Mouse (Mus musculus) embryonic facial prominence, embryonic 11.5 days (tissue): ENCODE data around the gene Gpr25. TPM values are rescaled to one million over a fixed set of nuclear protein-coding genes. Genes with fewer than 3 reads are reported as not detected.

Experiments
- ATAC-seq: fragments of 200-750 bp; cut with Nextera tagmentation; replicated peaks from 2 replicates; pipeline ENCODE4 v1.8.0; 2017; ENCODE audit warnings: low read depth; ENCODE audit not compliant: insufficient number of reproducible peaks, low FRiP score, low TSS enrichment
- DNase-seq: peaks from one replicate; pipeline ENCODE4 v3.0.0-alpha.2; 2015; ENCODE audit warnings: low spot score
- H3K27ac ChIP-seq: fragments of 300-500 bp; sonication (generic); replicated peaks from 2 replicates; pipeline ENCODE4 v1.5.1; 2014; ENCODE audit warnings: mild to moderate bottlenecking, low read depth, low read length, control low read depth
- H3K27me3 ChIP-seq: fragments of 300-500 bp; sonication (generic); 2 replicates; pipeline ENCODE4 v1.6.1; 2014; ENCODE audit warnings: mild to moderate bottlenecking, low read length, moderate library complexity, mixed read lengths; ENCODE audit not compliant: control insufficient read depth, insufficient read depth
- H3K36me3 ChIP-seq: fragments of 300-500 bp; sonication (generic); replicated peaks from 2 replicates; pipeline ENCODE4 v1.6.1; 2014; ENCODE audit warnings: low read depth, mild to moderate bottlenecking, low read length, moderate library complexity, mixed read lengths; ENCODE audit not compliant: control insufficient read depth, insufficient read depth
- H3K4me1 ChIP-seq: fragments of 300-500 bp; sonication (generic); 2 replicates; pipeline ENCODE4 v1.6.1; 2014; ENCODE audit warnings: low read length, mixed read lengths; ENCODE audit not compliant: control insufficient read depth, insufficient read depth
- H3K4me2 ChIP-seq: fragments of 300-500 bp; sonication (generic); 2 replicates; pipeline ENCODE4 v1.6.1; 2014; ENCODE audit warnings: low read depth, mild to moderate bottlenecking, control low read depth, low read length, moderate library complexity
- H3K4me3 ChIP-seq: fragments of 300-500 bp; sonication (generic); 2 replicates; pipeline ENCODE4 v1.5.1; 2014; ENCODE audit warnings: low read depth, low read length, control low read depth
- H3K9ac ChIP-seq: fragments of 300-500 bp; sonication (generic); replicated peaks from 2 replicates; pipeline ENCODE4 v1.6.1; 2014; ENCODE audit warnings: mild to moderate bottlenecking, control low read depth, low read length
- H3K9me3 ChIP-seq: fragments of 300-500 bp; sonication (generic); replicated peaks from 2 replicates; pipeline ENCODE4 v1.6.1; 2016; ENCODE audit warnings: mild to moderate bottlenecking, low read length, inconsistent platforms, mixed read lengths; ENCODE audit not compliant: control insufficient read depth
- WGBS: fragments of 180-500 bp; shearing (Covaris S2); extraction: QIAGEN DNeasy Blood & Tissue Kit; methylation state at CpG from one replicate; pipeline ENCODE4 v1.1.7; 2014; 5-methylcytosine and 5-hydroxymethylcytosine counted together
- polyA plus RNA-seq: library from polyadenylated mRNA; unstranded; fragments of >200 nt; fragmentation: Nextera tagmentation; extraction: Ambion mirVana; gene quantifications from 2 replicates; pipeline ENCODE4 v1.2.1, GENCODE M21; 2014

Gpr25 gene
- polyA plus RNA-seq, 1 experiment from 2014 or later, result not detected

- H3K9ac ChIP-seq, result no peak overlapping the region
- no peak overlapping the region for H3K4me2 ChIP-seq
- no peak overlapping the region for H3K4me3 ChIP-seq
- H3K36me3 ChIP-seq, result no peaks in the 10 kb centered on the region
- DNase-seq (no peak), ATAC-seq (no peak)
- H3K9me3 ChIP-seq, result no peaks in the 10 kb centered on the region
- 50% methylated on average over 5 of the region's 5 CpGs for WGBS
- no peaks in the 10 kb centered on the region for H3K4me1 ChIP-seq
- no peak overlapping the region for H3K27ac ChIP-seq
- no peaks in the 10 kb centered on the region for H3K27me3 ChIP-seq
Observed at GRCm38 (mm10) chr1:136249662-136250061, 11.0 kb downstream of the Gpr25 start.

GRCm38 (mm10) chr1:136247393-136247792, 13.3 kb downstream of the Gpr25 start:
- 89% methylated on average over 5 of the region's 5 CpGs for WGBS
- ATAC-seq (no peak), DNase-seq (no peak)
- H3K9me3 ChIP-seq, result no peaks in the 10 kb centered on the region
- no peak overlapping the region for H3K4me2 ChIP-seq
- no peak overlapping the region for H3K9ac ChIP-seq
- H3K4me3 ChIP-seq, result no peak overlapping the region
- H3K36me3 ChIP-seq, result no peaks in the 10 kb centered on the region
- no peak overlapping the region for H3K27ac ChIP-seq
- H3K27me3 ChIP-seq, result no peaks in the 10 kb centered on the region
- no peaks in the 10 kb centered on the region for H3K4me1 ChIP-seq

GRCm38 (mm10) chr1:136244469-136244868, 16.2 kb downstream of the Gpr25 start:
- Histone ChIP-seq H3K4me3 (no peak overlapping the region), H3K27ac (no peak overlapping the region), H3K4me1 (no peaks in the 10 kb centered on the region), H3K9me3 (no peaks in the 10 kb centered on the region), H3K27me3 (no peaks in the 10 kb centered on the region), H3K36me3 (no peaks in the 10 kb centered on the region), H3K9ac (no peak overlapping the region), H3K4me2 (no peak overlapping the region)
- DNase-seq (no peak), ATAC-seq (no peak)
- 87% methylated on average over 4 of the region's 5 CpGs for WGBS

- no peak overlapping the region for H3K27ac ChIP-seq
- H3K4me3 ChIP-seq, result no peak overlapping the region
- H3K36me3 ChIP-seq, result no peaks in the 10 kb centered on the region
- H3K9ac ChIP-seq, result no peak overlapping the region
- WGBS, result 92% methylated on average over 7 of the region's 7 CpGs
- DNase-seq (no peak), ATAC-seq (no peak)
- H3K4me1 ChIP-seq, result no peaks in the 10 kb centered on the region
- no peaks in the 10 kb centered on the region for H3K9me3 ChIP-seq
- H3K27me3 ChIP-seq, result no peaks in the 10 kb centered on the region
- H3K4me2 ChIP-seq, result no peak overlapping the region
Observed at GRCm38 (mm10) chr1:136241801-136242200, 18.9 kb downstream of the Gpr25 start.

- Histone ChIP-seq H3K9me3 (no peaks in the 10 kb centered on the region), H3K27me3 (no peaks in the 10 kb centered on the region), H3K4me1 (no peaks in the 10 kb centered on the region), H3K36me3 (no peaks in the 10 kb centered on the region), H3K4me2 (no peak overlapping the region), H3K27ac (no peak overlapping the region), H3K9ac (no peak overlapping the region), H3K4me3 (no peak overlapping the region)
- ATAC-seq (no peak), DNase-seq (no peak)
- WGBS, result 86% methylated on average over 4 of the region's 4 CpGs
Observed at GRCm38 (mm10) chr1:136238495-136238894, 22.2 kb downstream of the Gpr25 start.

GRCm38 (mm10) chr1:136234595-136235092, 26.0 kb downstream of the Gpr25 start:
- Histone ChIP-seq H3K4me3 (peak overlapping the region; percentile 49), H3K27ac (no peak overlapping the region), H3K4me2 (peak overlapping the region; percentile 64), H3K4me1 (peaks cover 9% of the 10 kb centered on the region), H3K9me3 (no peaks in the 10 kb centered on the region), H3K27me3 (no peaks in the 10 kb centered on the region), H3K36me3 (no peaks in the 10 kb centered on the region), H3K9ac (peak overlapping the region; percentile 70)
- WGBS, result 2% methylated on average over 9 of the region's 9 CpGs
- DNase-seq, result no peak
- ATAC-seq, result peak; percentile 3; the same call in 1 of the 2 replicates

GRCm38 (mm10) chr1:136233892-136234594, 26.6 kb downstream of the Gpr25 start, which contains the start of gene Inava:
Gene Inava, minus strand, starts transcription at chr1:136234264.
- H3K4me1 ChIP-seq, result peaks cover 9% of the 10 kb centered on the region

More at GRCm38 (mm10) chr1:136233892-136234594, 26.6 kb downstream of the Gpr25 start, which contains the start of gene Inava:
- H3K36me3 ChIP-seq, result no peaks in the 10 kb centered on the region
- H3K27ac ChIP-seq, result peak within 1 kb of the TSS; percentile 69; the same call in 1 of the 2 replicates
- no peaks in the 10 kb centered on the region for H3K27me3 ChIP-seq
- H3K4me3 ChIP-seq, result peak within 1 kb of the TSS; percentile 49
- ATAC-seq, result peak; percentile 88
- WGBS, result under 1% methylated on average over 49 of the region's 51 CpGs
- H3K4me2 ChIP-seq, result peak within 1 kb of the TSS; percentile 64
- DNase-seq, result peak; percentile 91
- H3K9ac ChIP-seq, result peak within 1 kb of the TSS; percentile 70
- no peaks in the 10 kb centered on the region for H3K9me3 ChIP-seq
